Mouse (Mus musculus) testis, adult 2 months (tissue): Measurements from ENCODE around the gene Heg1.

Experiments used
- CTCF ChIP-seq: fragments of 200-500 bp; IDR thresholded peaks from 2 replicates; pipeline ENCODE4 v1.5.1; 2012; ENCODE audit warnings: low read depth, mild to moderate bottlenecking, inconsistent platforms, low read length, moderate library complexity; ENCODE audit not compliant: control insufficient read depth, insufficient read depth, insufficient replicate concordance
- POLR2A ChIP-seq: fragments of 200-500 bp; IDR thresholded peaks from 2 replicates; pipeline ENCODE4 v1.6.1; 2012; ENCODE audit warnings: low read depth, mild to moderate bottlenecking, inconsistent platforms, low read length, moderate library complexity; ENCODE audit not compliant: control insufficient read depth

GRCm38 (mm10) chr16:33745457-33745856 lies 61.3 kb downstream of the Heg1 start:
- TF ChIP-seq CTCF = no peak
- TF ChIP-seq POLR2A = no peak
